Mouse (Mus musculus) MEL (cell line): ENCODE measurements around the gene Prkag2. TPM values are rescaled to one million over a fixed set of nuclear protein-coding genes. Genes with fewer than 3 reads are reported as not detected.
A peak's percentile ranks its signal among the peaks of the same experiment; 100 is the strongest.

Source experiments
- DNase-seq: peaks from one replicate; pipeline ENCODE4 v3.0.0; 2011; ENCODE audit warnings: low read depth, low spot score
- H3K27ac ChIP-seq: 2 replicates; pipeline ENCODE4 v1.5.1; 2012; ENCODE audit warnings: low read depth, mild to moderate bottlenecking, control low read depth, low read length, moderate library complexity; ENCODE audit not compliant: control insufficient read depth
- H3K27me3 ChIP-seq, 2 experiments: fragments of 150-350 bp in 1 of 2; sonication (generic) in 1 of 2; 2 replicates each; pipeline ENCODE4 v1.6.1; 2012; ENCODE audit warnings: low read length in 2 of 2, mild to moderate bottlenecking in 2 of 2, improper control_type of control experiment in 1 of 2, moderate library complexity in 1 of 2; ENCODE audit not compliant: insufficient read depth in 2 of 2, control insufficient read depth in 1 of 2
- H3K36me3 ChIP-seq, 2 experiments: 2 replicates each; pipeline ENCODE4 v1.6.1; 2012 to 2014; ENCODE audit warnings: low read length in 2 of 2, improper control_type of control experiment in 1 of 2, inconsistent platforms in 1 of 2, mild to moderate bottlenecking in 1 of 2; ENCODE audit not compliant: insufficient read depth in 2 of 2, control insufficient read depth in 1 of 2
- H3K4me1 ChIP-seq, 2 experiments: fragments of 150-350 bp in 1 of 2; sonication (generic) in 1 of 2; 2 replicates each; pipeline ENCODE4 v1.6.1; 2012; ENCODE audit warnings: low read length in 2 of 2, improper control_type of control experiment in 1 of 2, mild to moderate bottlenecking in 1 of 2; ENCODE audit not compliant: insufficient read depth in 2 of 2, control insufficient read depth in 1 of 2
- H3K4me3 ChIP-seq, 2 experiments: fragments of 150-350 bp in 1 of 2; sonication (generic) in 1 of 2; 2 replicates each; pipeline ENCODE4 v1.5.1; 2012; ENCODE audit warnings: low read depth in 2 of 2, low read length in 2 of 2, mild to moderate bottlenecking in 2 of 2, moderate library complexity in 2 of 2, control low read depth in 1 of 2, improper control_type of control experiment in 1 of 2; ENCODE audit not compliant: control insufficient read depth in 1 of 2, insufficient read depth in 1 of 2
- H3K79me2 ChIP-seq: 2 replicates; pipeline ENCODE4 v1.6.1; 2012; ENCODE audit warnings: mild to moderate bottlenecking, low read length, moderate library complexity; ENCODE audit not compliant: control insufficient read depth, poor library complexity, insufficient read depth
- H3K9ac ChIP-seq: 2 replicates; pipeline ENCODE4 v1.6.1; 2012; ENCODE audit warnings: low read depth, mild to moderate bottlenecking, control low read depth, low read length, moderate library complexity; ENCODE audit not compliant: control insufficient read depth, poor library complexity, severe bottlenecking
- H3K9me3 ChIP-seq: fragments of 150-350 bp; sonication (generic); replicated peaks from 2 replicates; pipeline ENCODE4 v1.6.1; 2012; ENCODE audit warnings: mild to moderate bottlenecking, low read length, improper control_type of control experiment, moderate library complexity; ENCODE audit not compliant: insufficient read depth
- CHD1 ChIP-seq: IDR thresholded peaks from 2 replicates; pipeline ENCODE4 v1.6.1; 2012; ENCODE audit warnings: low read depth, mild to moderate bottlenecking, inconsistent platforms, low read length, improper control_type of control experiment
- ELF1 ChIP-seq: IDR thresholded peaks from 2 replicates; pipeline ENCODE4 v1.6.1; 2014; ENCODE audit warnings: low read depth, mild to moderate bottlenecking, inconsistent platforms, low read length, improper control_type of control experiment, moderate library complexity
- EP300 ChIP-seq, 2 experiments: IDR thresholded peaks; 2 replicates each; pipeline ENCODE4 v1.6.1; 2011; ENCODE audit warnings: improper control_type of control experiment in 2 of 2, low read length in 2 of 2, low read depth in 1 of 2, mild to moderate bottlenecking in 1 of 2
- ETS1 ChIP-seq: IDR thresholded peaks from 2 replicates; pipeline ENCODE4 v1.6.1; 2012; ENCODE audit warnings: low read depth, mild to moderate bottlenecking, inconsistent platforms, low read length, improper control_type of control experiment, moderate library complexity
- HCFC1 ChIP-seq: IDR thresholded peaks from 2 replicates; pipeline ENCODE4 v1.6.1; 2012; ENCODE audit warnings: low read depth, mild to moderate bottlenecking, inconsistent platforms, low read length, improper control_type of control experiment, moderate library complexity
- KAT2A ChIP-seq: conservative IDR thresholded peaks from 2 replicates; pipeline ENCODE4 v1.6.1; 2012; ENCODE audit warnings: low read depth, low read length, improper control_type of control experiment, inconsistent platforms
- MAX ChIP-seq: IDR thresholded peaks from 2 replicates; pipeline ENCODE4 v1.6.1; 2011; ENCODE audit warnings: low read length, improper control_type of control experiment
- MAZ ChIP-seq: IDR thresholded peaks from 2 replicates; pipeline ENCODE4 v1.6.1; 2012; ENCODE audit warnings: low read depth, mild to moderate bottlenecking, inconsistent platforms, low read length, improper control_type of control experiment
- MEF2A ChIP-seq: IDR thresholded peaks from 2 replicates; pipeline ENCODE4 v1.6.1; 2014; ENCODE audit warnings: low read depth, mild to moderate bottlenecking, inconsistent platforms, low read length, improper control_type of control experiment; ENCODE audit not compliant: poor library complexity, insufficient replicate concordance, severe bottlenecking; ENCODE audit errors: extremely low read depth
- MYB ChIP-seq: IDR thresholded peaks from 2 replicates; pipeline ENCODE4 v1.6.1; 2011; ENCODE audit warnings: mild to moderate bottlenecking, low read depth, low read length, improper control_type of control experiment
- NELFE ChIP-seq: IDR thresholded peaks from 2 replicates; pipeline ENCODE4 v1.6.1; 2011; ENCODE audit warnings: low read depth, low read length, improper control_type of control experiment
- POLR2A ChIP-seq, 2 experiments: IDR thresholded peaks; 2 replicates each; pipeline ENCODE4 v1.6.1; 2011 to 2012; ENCODE audit warnings: low read length in 2 of 2, mild to moderate bottlenecking in 2 of 2, control low read depth in 1 of 2, improper control_type of control experiment in 1 of 2, low read depth in 1 of 2, moderate library complexity in 1 of 2; ENCODE audit not compliant: control insufficient read depth in 1 of 2, insufficient read depth in 1 of 2, poor library complexity in 1 of 2
- POLR2AphosphoS2 ChIP-seq: IDR thresholded peaks from 2 replicates; pipeline ENCODE4 v1.6.1; 2011; ENCODE audit warnings: low read length, improper control_type of control experiment
- SMC3 ChIP-seq: IDR thresholded peaks from 2 replicates; pipeline ENCODE4 v1.6.1; 2011; ENCODE audit warnings: low read depth, low read length, improper control_type of control experiment
- TAL1 ChIP-seq: IDR thresholded peaks from 2 replicates; pipeline ENCODE4 v1.6.1; 2012; ENCODE audit warnings: mild to moderate bottlenecking, inconsistent platforms, low read length, moderate library complexity, mixed read lengths
- polyA plus RNA-seq, 2 experiments: library from polyadenylated mRNA; stranded (reverse) in 1 of 2; unstranded in 1 of 2; fragments of >175 nt in 1 of 2; fragments of >200 nt in 1 of 2; gene quantifications; 2 replicates each; pipeline versions ENCODE4 v1.2.1 to v1.2.4; 2012; ENCODE audit warnings: low replicate concordance in 2 of 2, low read depth in 1 of 2; ENCODE audit not compliant: insufficient read length in 2 of 2, insufficient read depth in 1 of 2, missing spikeins in 1 of 2
- total RNA-seq: library from RNA; depleted of rRNA; stranded (reverse); fragments of 300-350 nt; gene quantifications from 2 replicates; pipeline ENCODE4 v1.2.3, GENCODE M21; 2012

Gene Prkag2
- total and polyA plus RNA-seq, 3 experiments = 8.0 to 27.9 TPM; not detected in 1

GRCm38 (mm10) chr5:24967898-24968535, 132.4 kb downstream of the Prkag2 start (continued):
- TF ChIP-seq POLR2AphosphoS2 (no peak), ELF1 (no peak)
- TF ChIP-seq, all 39 proteins: peak for 9

GRCm38 (mm10) chr5:24963776-24964175, 136.7 kb downstream of the Prkag2 start:
- Histone ChIP-seq H3K9me3 (no peaks in the 10 kb centered on the region), H3K4me3 (no peak overlapping the region), H3K27me3 (no peaks in the 10 kb centered on the region), H3K9ac (no peak overlapping the region), H3K79me2 (no peaks in the 10 kb centered on the region), H3K36me3 (peaks cover 0 to 16% of the 10 kb centered on the region in 2 experiments; a peak in 2 of 4 replicates), H3K27ac (no peak overlapping the region), H3K4me1 (peaks cover 11 to 19% of the 10 kb centered on the region in 2 experiments)
- DNase-seq = no peak
- TF ChIP-seq TAL1 (no peak), ETS1 (0 out of 2 replicates have a peak, but pooled peaks have one; percentile 15)
- TF ChIP-seq, all 39 proteins: peak for 1

GRCm38 (mm10) chr5:24960791-24961190, 139.7 kb downstream of the Prkag2 start:
- no peaks in the 10 kb centered on the region for H3K36me3 ChIP-seq
- no peak overlapping the region for H3K9ac ChIP-seq
- TF ChIP-seq NELFE (no peak), MAZ (no peak), HCFC1 (no peak), MYB (no peak), CHD1 (no peak)
- H3K4me3 ChIP-seq = no peak overlapping the region
- DNase-seq = no peak
- no peaks in the 10 kb centered on the region for H3K4me1 ChIP-seq
- H3K9me3 ChIP-seq = no peaks in the 10 kb centered on the region
- H3K27ac ChIP-seq = no peak overlapping the region
- no peaks in the 10 kb centered on the region for H3K27me3 ChIP-seq
- H3K79me2 ChIP-seq = no peaks in the 10 kb centered on the region

GRCm38 (mm10) chr5:24959758-24960157, 140.7 kb downstream of the Prkag2 start:
- H3K9me3 ChIP-seq = no peaks in the 10 kb centered on the region
- no peaks in the 10 kb centered on the region for H3K4me1 ChIP-seq
- no peaks in the 10 kb centered on the region for H3K27me3 ChIP-seq
- no peak for TF ChIP-seq MEF2A
- no peak for TF ChIP-seq KAT2A
- no peak for TF ChIP-seq EP300 (IDR thresholded peaks at IDR 0.05; ENCODE audit: low read depth in 1 of 2, low read length in 2 of 2)
- no peak for TF ChIP-seq POLR2A (IDR thresholded peaks at IDR 0.05; ENCODE audit: control insufficient read depth in 1 of 2, insufficient read depth in 1 of 2, low read depth in 1 of 2, low read length in 2 of 2, poor library complexity in 1 of 2)
- no peak for TF ChIP-seq SMC3
- no peak for TF ChIP-seq MAX
- H3K27ac ChIP-seq = no peak overlapping the region
- H3K4me3 ChIP-seq = no peak overlapping the region
- H3K9ac ChIP-seq = no peak overlapping the region
- H3K79me2 ChIP-seq = no peaks in the 10 kb centered on the region
- H3K36me3 ChIP-seq = no peaks in the 10 kb centered on the region
- DNase-seq = no peak
